Mouse (Mus musculus) hematopoietic stem cell, adult 5-6 weeks (primary cell): ENCODE measurements around the gene Olfr1208. TPM values are rescaled to one million over a fixed set of nuclear protein-coding genes. Genes with fewer than 3 reads are reported as not detected.

Experiments
- ATAC-seq, 2 experiments: fragments of 125-278 bp in 1 of 2; replicated peaks in 1 of 2; 2 replicates each; pipeline ENCODE4 v1.8.0; 2016 to 2017; ENCODE audit warnings: inconsistent platforms in 2 of 2, mild to moderate bottlenecking in 2 of 2, moderate number of reproducible peaks in 2 of 2, low read depth in 1 of 2, moderate TSS enrichment in 1 of 2; ENCODE audit not compliant: low FRiP score in 2 of 2, poor library complexity in 2 of 2, severe bottlenecking in 2 of 2, insufficient read depth in 1 of 2, low TSS enrichment in 1 of 2
- total RNA-seq: library from RNA; stranded (forward); fragments of 172-1452, 232-1000 nt; gene quantifications from 2 replicates; pipeline ENCODE4 v1.2.3, GENCODE M21; 2017

Olfr1208 gene
- not detected in 2 replicates for total RNA-seq

GRCm38 (mm10) chr2:88902211-88902610, at the start of gene Olfr1208:
Olfr1208 (minus strand) TSS chr2:88902311.
- ATAC-seq, result no peak

DNA sequence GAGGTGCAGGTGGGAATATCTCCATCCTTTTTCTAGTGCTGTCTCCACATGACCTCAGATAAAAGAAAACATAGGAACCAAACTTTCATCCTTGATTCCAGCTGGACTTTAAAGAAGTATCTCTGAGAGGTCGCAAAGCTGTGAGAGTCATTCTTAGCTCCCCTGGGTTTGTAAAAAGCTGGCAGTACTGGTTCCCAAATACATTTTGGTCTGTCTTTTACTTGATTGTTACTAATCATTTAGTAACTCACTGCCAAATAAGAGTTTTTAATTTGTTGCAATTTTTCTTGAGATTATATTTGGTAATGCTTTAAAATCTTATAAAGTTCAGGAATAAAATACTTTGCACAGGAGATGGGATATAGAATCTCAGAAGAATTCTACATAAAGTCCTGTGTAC, 35.9 kb upstream of the Olfr1208 start, which contains the start of gene Olfr1211:
Gene Olfr1211 (minus strand): TSS at position 101 of the 400 bp plus-strand sequence.
- no peak for ATAC-seq

DNA sequence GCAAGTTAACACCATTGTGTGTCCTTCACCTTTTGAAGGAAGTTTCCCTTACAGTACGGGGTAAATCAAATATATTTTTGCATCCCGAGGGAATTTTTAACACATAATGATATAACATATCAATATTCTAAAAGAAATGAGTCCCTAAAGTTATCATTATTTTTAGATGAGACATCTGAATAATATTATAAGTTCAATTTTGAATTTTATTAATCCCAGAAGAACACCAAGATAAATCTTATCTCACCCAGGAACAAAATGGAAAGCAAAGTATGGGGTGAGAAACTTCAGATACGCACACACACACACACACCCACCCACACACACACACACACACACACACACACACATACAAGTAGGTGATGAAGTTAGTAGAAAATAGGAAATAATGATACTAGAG, 12.9 kb upstream of the Olfr1208 start, which contains the start of gene Olfr1209:
Gene Olfr1209 (minus strand): TSS at position 101 of the 400 bp plus-strand sequence.
- ATAC-seq, result no peak

DNA sequence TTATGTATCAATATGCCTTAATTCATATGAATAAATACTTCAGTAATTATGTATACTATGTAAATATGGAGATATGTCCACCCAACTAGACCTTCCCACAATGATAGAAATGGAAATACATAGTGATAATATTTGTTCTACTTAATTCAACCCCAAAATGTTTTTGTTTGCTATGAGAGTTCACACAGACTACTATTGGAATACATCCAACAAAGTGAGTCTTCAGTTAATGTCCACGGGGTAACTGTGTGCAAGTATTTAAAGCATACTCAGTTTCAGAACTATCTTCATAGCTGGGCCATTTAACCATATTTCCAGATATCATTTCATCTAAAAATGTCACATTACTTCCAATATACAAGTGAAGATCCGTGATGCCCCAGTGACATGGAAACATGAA, 39.2 kb downstream of the Olfr1208 start, which contains the start of gene Olfr1206:
Gene Olfr1206 (plus strand): TSS at position 301 of the 400 bp plus-strand sequence.
- no peak for ATAC-seq

GRCm38 (mm10) chr2:88848992-88849391, 53.1 kb downstream of the Olfr1208 start, which contains the start of gene Olfr1204:
Olfr1204 (plus strand) TSS chr2:88849292.
- ATAC-seq, result no peak

Other genes with a start within 250 kb of the Olfr1208 start
- gene Olfr1193, start 226.7 kb downstream of the Olfr1208 start, total RNA-seq, result not detected in 2 replicates
- not detected in 2 replicates for gene Olfr1195, start 213.1 kb downstream of the Olfr1208 start, total RNA-seq
- gene Olfr1196, start 197.7 kb downstream of the Olfr1208 start, total RNA-seq, result not detected in 2 replicates
- not detected in 2 replicates for gene Olfr1197, start 169.9 kb downstream of the Olfr1208 start, total RNA-seq
- not detected in 2 replicates for gene Olfr1198, start 150.9 kb downstream of the Olfr1208 start, total RNA-seq
- not detected in 2 replicates for gene Olfr1199, start 141.8 kb downstream of the Olfr1208 start, total RNA-seq
- gene Olfr1200, start 131.8 kb downstream of the Olfr1208 start, total RNA-seq, result not detected in 2 replicates
- not detected in 2 replicates for gene Olfr1201, start 109.3 kb downstream of the Olfr1208 start, total RNA-seq
- not detected in 2 replicates for gene Olfr1202, start 87.8 kb downstream of the Olfr1208 start, total RNA-seq
- not detected in 2 replicates for gene Olfr1205, start 72.6 kb downstream of the Olfr1208 start, total RNA-seq
- gene Olfr1204, start 53.0 kb downstream of the Olfr1208 start, total RNA-seq, result not detected in 2 replicates
- not detected in 2 replicates for gene Olfr1206, start 39.1 kb downstream of the Olfr1208 start, total RNA-seq
- gene Olfr1209, start 12.8 kb upstream of the Olfr1208 start, total RNA-seq, result not detected in 2 replicates
- gene Olfr1211, start 35.8 kb upstream of the Olfr1208 start, total RNA-seq, result not detected in 2 replicates
- gene Olfr1212, start 51.7 kb upstream of the Olfr1208 start, total RNA-seq, result not detected in 2 replicates
- gene Gm13762, start 78.0 kb upstream of the Olfr1208 start, total RNA-seq, result not detected in 2 replicates
- not detected in 2 replicates for gene Olfr1214, start 90.3 kb upstream of the Olfr1208 start, total RNA-seq
- not detected in 2 replicates for gene Olfr1215, start 104.7 kb upstream of the Olfr1208 start, total RNA-seq
- not detected in 2 replicates for gene Olfr1216, start 116.0 kb upstream of the Olfr1208 start, total RNA-seq
- not detected in 2 replicates for gene Olfr1217, start 129.8 kb upstream of the Olfr1208 start, total RNA-seq
- gene Olfr1218, start 158.9 kb upstream of the Olfr1208 start, total RNA-seq, result not detected in 2 replicates
- not detected in 2 replicates for gene Olfr1219, start 181.2 kb upstream of the Olfr1208 start, total RNA-seq
- not detected in 2 replicates for gene Olfr1220, start 204.5 kb upstream of the Olfr1208 start, total RNA-seq
- gene Olfr1221, start 215.0 kb upstream of the Olfr1208 start, total RNA-seq, result not detected in 2 replicates
- gene Olfr1222, start 230.7 kb upstream of the Olfr1208 start, total RNA-seq, result not detected in 2 replicates
- gene Olfr1223, start 249.2 kb upstream of the Olfr1208 start, total RNA-seq, result not detected in 2 replicates